Mouse (Mus musculus): Measurements from ENCODE around the gene Tle2. TPM values are rescaled to one million over a fixed set of nuclear protein-coding genes. Genes with fewer than 3 reads are reported as not detected.

Gene Tle2
- total RNA-seq, 2 experiments from 2014 or later = 36.2 to 40.7 TPM

DNA sequence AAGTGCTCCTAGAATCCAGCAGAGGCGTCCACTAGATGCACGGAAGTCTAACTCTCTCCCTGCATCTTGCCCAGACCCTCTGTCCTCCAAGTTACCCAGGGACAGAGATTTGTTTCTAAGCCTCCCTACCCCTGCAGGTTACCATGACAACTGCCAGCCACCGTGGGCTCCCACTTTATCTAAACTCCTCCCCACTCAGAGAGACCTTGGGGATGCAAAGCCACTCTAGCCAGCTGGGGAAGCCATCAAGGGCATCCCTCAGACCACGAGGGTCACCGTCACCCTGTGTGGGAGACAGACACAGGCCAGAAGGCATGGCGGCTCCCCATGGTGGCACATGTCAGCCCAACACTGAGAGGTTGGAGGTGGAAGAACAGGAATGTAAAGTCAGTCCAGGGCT is 9.0 kb downstream of the Tle2 start:
- no peak overlapping the region for H3K4me3 ChIP-seq
- no peak overlapping the region for H3K27ac ChIP-seq
- no peak for TF ChIP-seq CTCF (IDR thresholded peaks at IDR 0.05)
- intact Hi-C loops (cut with DNase I) = no loop called here
- no peak for DNase-seq (ENCODE audit: extremely low spot score in 1 of 2, low spot score in 2 of 2)

GRCm38 (mm10) chr10:81588739-81589138 is 14.4 kb downstream of the Tle2 start:
- no peak overlapping the region for H3K4me3 ChIP-seq
- no peak overlapping the region for H3K27ac ChIP-seq
- no peak for TF ChIP-seq CTCF (IDR thresholded peaks at IDR 0.05)
- DNase-seq (ENCODE audit: extremely low spot score in 1 of 2, low spot score in 2 of 2) = no peak
- intact Hi-C loops (cut with DNase I) = no loop called here

GRCm38 (mm10) chr10:81591846-81592245 is 17.5 kb downstream of the Tle2 start:
- H3K27ac ChIP-seq = no peak overlapping the region
- no peak overlapping the region for H3K4me3 ChIP-seq
- DNase-seq (ENCODE audit: extremely low spot score in 1 of 2, low spot score in 2 of 2) = no peak
- intact Hi-C loops (cut with DNase I) = no loop called here
- TF ChIP-seq CTCF (IDR thresholded peaks at IDR 0.05) = no peak

GRCm38 (mm10) chr10:81592631-81593030 is 18.3 kb downstream of the Tle2 start:
- TF ChIP-seq CTCF (IDR thresholded peaks at IDR 0.05) = no peak
- Histone ChIP-seq H3K4me3 (no peak overlapping the region), H3K27ac (no peak overlapping the region)
- DNase-seq (ENCODE audit: extremely low spot score in 1 of 2, low spot score in 2 of 2) = no peak
- intact Hi-C loops (cut with DNase I) = no loop called here

DNA sequence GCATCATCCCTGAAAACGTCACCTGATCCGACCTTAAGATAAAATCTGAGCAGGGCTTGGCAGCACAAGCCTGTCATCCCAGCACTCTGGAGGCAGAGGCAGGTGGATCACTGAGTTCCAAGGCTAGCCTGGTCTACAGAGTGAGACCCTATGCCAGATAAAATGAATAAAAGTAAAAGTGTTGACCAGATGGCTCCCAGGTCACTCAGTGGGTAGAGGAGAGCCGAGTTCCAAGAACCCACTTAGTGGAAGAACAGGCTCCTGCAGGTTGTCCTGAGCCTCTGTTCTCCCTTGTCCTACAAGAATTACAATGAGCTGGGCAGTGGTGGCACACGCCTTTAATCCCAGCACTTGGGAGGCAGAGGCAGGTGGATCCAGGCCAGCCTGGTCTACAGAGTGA is 18.9 kb downstream of the Tle2 start:
- intact Hi-C loops (cut with DNase I) = no loop called here

DNA sequence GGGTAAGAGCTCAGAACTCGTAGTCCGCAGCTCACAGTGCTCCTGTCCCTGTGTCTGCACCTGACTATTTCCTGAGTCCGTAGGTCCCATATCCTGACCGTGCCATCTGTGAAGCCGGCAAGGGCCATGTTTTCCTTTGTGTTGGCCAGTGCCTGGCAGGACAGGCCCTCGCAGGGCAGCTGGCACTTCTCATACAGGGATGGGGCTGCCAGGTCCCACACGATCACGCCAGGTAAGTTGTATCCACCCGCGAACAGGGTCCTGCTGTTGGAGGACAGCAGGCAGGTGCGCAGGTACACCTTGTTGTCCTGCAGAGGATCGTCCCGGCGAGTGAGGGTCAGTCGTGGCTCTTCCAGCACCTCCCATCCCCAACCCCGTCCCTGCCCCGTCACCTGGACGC is 19.6 kb downstream of the Tle2 start:
- H3K4me3 ChIP-seq = no peak overlapping the region

More for the DNA sequence above, 18.9 kb downstream of the Tle2 start:
- H3K4me3 ChIP-seq = no peak overlapping the region
- H3K27ac ChIP-seq = no peak overlapping the region
- DNase-seq (ENCODE audit: extremely low spot score in 1 of 2, low spot score in 2 of 2) = no peak
- no peak for TF ChIP-seq CTCF (IDR thresholded peaks at IDR 0.05)

GRCm38 (mm10) chr10:81595599-81595998 is 21.2 kb downstream of the Tle2 start:
- Histone ChIP-seq H3K4me3 (no peak overlapping the region), H3K27ac (no peak overlapping the region; the same call in 1 of the 2 replicates)
- no peak for TF ChIP-seq CTCF (IDR thresholded peaks at IDR 0.05)
- intact Hi-C loops (cut with DNase I) = no loop called here
- DNase-seq (ENCODE audit: extremely low spot score in 1 of 2, low spot score in 2 of 2) = no peak

More for the DNA sequence above, 19.6 kb downstream of the Tle2 start:
- intact Hi-C loops (cut with DNase I) = no loop called here
- H3K27ac ChIP-seq = no peak overlapping the region
- no peak for TF ChIP-seq CTCF (IDR thresholded peaks at IDR 0.05)
- DNase-seq (ENCODE audit: extremely low spot score in 1 of 2, low spot score in 2 of 2) = no peak

- Histone ChIP-seq H3K4me3 (peak overlapping the region; percentile 14), H3K27ac (peak overlapping the region; percentile 74)
- intact Hi-C loops (cut with DNase I) = loop anchor here (2.0 kb wide), 1 partner anchor 22 kb away; the partner anchor contains the start of gene Tle2
- DNase-seq (ENCODE audit: extremely low spot score in 1 of 2, low spot score in 2 of 2) = no peak
- no peak for TF ChIP-seq CTCF (IDR thresholded peaks at IDR 0.05)
Measured at GRCm38 (mm10) chr10:81596611-81597010, 22.2 kb downstream of the Tle2 start.

- intact Hi-C loops (cut with DNase I) = loop anchor here (2.0 kb wide), 1 partner anchor 23 kb away; the partner anchor contains the start of gene Tle2
- H3K4me3 ChIP-seq = peak overlapping the region; percentile 14
- TF ChIP-seq CTCF (IDR thresholded peaks at IDR 0.05) = no peak
- H3K27ac ChIP-seq = peak overlapping the region; percentile 74; the same call in 1 of the 2 replicates
- DNase-seq (ENCODE audit: extremely low spot score in 1 of 2, low spot score in 2 of 2) = peak in 1 of 2 experiments; percentile 50
Measured at GRCm38 (mm10) chr10:81597137-81597950, 23.0 kb downstream of the Tle2 start.

- no peak for TF ChIP-seq CTCF (IDR thresholded peaks at IDR 0.05)
- Histone ChIP-seq H3K4me3 (no peak overlapping the region), H3K27ac (no peak overlapping the region)
- DNase-seq (ENCODE audit: extremely low spot score in 1 of 2, low spot score in 2 of 2) = no peak
- intact Hi-C loops (cut with DNase I) = no loop called here
Measured at GRCm38 (mm10) chr10:81598342-81598741, 24.0 kb downstream of the Tle2 start.

DNA sequence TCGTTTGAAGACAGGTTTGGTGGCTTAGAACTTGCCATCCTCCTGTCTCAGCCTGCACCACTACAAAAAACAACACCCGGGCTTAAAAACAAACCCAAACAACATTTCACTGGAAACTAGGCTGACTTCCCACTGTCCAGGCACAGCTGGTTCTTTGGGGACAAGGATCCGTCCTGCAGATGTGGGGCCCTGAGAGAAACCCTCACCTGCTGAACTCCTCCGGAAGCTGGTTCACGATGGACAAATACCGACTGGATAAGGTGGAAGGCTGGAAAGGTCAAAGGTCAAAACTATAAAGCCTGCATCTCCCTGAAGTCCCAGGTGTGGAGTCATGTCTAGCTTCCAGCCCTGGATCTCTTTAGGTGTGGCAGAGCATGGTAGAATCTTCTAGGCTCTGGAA is 24.5 kb downstream of the Tle2 start:
- no peak overlapping the region for H3K4me3 ChIP-seq
- intact Hi-C loops (cut with DNase I) = no loop called here
- TF ChIP-seq CTCF (IDR thresholded peaks at IDR 0.05) = no peak

GRCm38 (mm10) chr10:81599630-81600029 is 25.3 kb downstream of the Tle2 start:
- no peak for TF ChIP-seq CTCF (IDR thresholded peaks at IDR 0.05)
- H3K4me3 ChIP-seq = no peak overlapping the region
- H3K27ac ChIP-seq = no peak overlapping the region
- intact Hi-C loops (cut with DNase I) = loop anchor here (1.0 kb wide), 1 partner anchor 28 kb away; no protein-coding TSS in a partner anchor
- no peak for DNase-seq (ENCODE audit: extremely low spot score in 1 of 2, low spot score in 2 of 2)

More for the DNA sequence above, 24.5 kb downstream of the Tle2 start:
- no peak overlapping the region for H3K27ac ChIP-seq
- no peak for DNase-seq (ENCODE audit: extremely low spot score in 1 of 2, low spot score in 2 of 2)

Measured in left cerebral cortex, adult 2 months (tissue).